Mouse (Mus musculus): ENCODE data around the gene Ankrd24.

GRCm38 (mm10) chr10:81612779-81613178 is 15.6 kb upstream of the Ankrd24 start:
- TF ChIP-seq POLR2A (IDR thresholded peaks at IDR 0.05; ENCODE audit: insufficient read depth, low read depth, low read length) (no peak), CTCF (IDR thresholded peaks at IDR 0.05; ENCODE audit: insufficient read depth, low read depth, low read length) (no peak)
